Mouse (Mus musculus): Measurements from ENCODE around the gene Cntnap1.

The Cntnap1 gene

DNA sequence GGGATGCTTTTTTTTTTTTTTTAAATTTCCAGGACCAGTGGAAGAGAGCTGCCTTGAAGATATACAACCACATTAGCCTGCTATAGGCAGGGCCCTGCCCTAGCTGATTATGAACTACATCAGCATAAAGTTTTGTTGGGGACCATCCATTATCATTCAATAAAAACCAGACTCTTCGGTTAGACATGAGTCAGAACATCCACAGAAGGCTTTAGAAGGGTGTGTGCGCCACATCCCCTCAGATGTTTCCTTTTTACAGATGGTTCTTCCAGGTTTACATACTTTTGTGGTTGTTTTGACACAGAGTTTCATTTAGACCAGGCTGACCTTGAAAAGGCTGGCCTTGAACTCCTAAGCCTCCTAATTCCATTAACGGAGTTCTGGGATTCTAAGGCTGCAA lies 54.0 kb downstream of the Cntnap1 start:
- DNase-seq = no peak

- DNase-seq = no peak
Observed at GRCm38 (mm10) chr11:101225331-101226064, 55.2 kb downstream of the Cntnap1 start.

DNA sequence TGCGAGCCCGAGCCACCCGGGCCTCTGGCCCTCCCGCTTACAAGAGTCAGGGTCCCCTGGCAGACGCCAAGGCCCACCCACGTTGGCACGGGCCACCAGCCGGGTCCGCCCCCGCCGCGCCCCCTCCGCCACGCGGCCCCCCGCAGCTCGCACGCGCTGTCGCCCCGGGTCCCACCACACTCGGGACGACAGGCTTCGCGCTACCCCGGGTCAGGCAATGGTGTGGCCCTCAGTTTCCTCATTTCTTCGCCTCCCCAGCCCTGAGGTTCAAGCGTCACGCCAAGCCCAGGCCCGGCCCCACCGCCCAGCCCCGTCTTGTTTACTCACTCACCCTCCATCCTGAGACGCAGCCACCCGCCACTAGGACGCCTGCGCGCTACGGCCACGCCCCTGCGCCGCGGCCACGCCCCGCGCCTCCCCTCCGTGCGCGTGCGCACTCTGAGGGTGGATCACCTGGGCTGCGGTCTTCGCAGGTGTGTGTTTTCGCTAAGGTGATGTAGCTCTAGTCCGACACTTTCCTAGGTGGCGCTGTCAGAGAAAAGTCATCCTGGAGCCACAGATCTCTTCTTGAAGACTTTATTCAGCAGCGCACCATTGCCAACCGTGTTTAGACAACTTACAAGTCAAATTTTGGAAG lies 55.9 kb downstream of the Cntnap1 start, which contains the start of gene Ezh1:
Ezh1 (minus strand) TSS at position 399 of the 637 bp plus-strand sequence.
- peak; percentile 98 for DNase-seq

DNA sequence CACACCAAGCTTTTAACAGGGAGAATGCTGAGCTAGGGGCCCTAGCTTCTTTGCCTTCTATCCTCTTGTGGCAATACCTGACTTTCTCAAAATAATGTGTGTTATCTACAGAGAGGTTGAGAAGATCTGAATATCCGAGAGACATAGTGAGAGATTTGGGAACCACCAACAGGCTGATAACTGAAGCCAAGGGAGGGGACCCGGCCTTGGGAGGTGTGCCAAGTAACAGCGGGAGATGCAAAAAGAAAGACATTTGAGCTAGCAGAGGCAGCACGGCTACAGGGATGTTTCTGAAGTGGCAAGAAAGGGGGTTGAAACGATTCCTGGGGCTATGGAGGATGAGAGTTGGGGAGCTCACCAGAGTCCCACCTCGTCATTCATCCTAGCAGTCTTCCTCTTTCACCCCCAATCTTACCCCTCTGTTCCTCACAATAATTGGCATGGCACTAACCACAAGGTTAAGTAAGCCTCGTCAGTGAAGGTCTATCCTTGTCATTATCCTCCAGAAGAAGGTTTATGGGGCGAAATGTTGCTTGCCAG lies 59.1 kb downstream of the Cntnap1 start:
- DNase-seq = no peak

GRCm38 (mm10) chr11:101230061-101230511 lies 59.8 kb downstream of the Cntnap1 start:
- DNase-seq = no peak

- DNase-seq = peak; percentile 28
Observed at GRCm38 (mm10) chr11:101230526-101230925, 60.2 kb downstream of the Cntnap1 start.

DNA sequence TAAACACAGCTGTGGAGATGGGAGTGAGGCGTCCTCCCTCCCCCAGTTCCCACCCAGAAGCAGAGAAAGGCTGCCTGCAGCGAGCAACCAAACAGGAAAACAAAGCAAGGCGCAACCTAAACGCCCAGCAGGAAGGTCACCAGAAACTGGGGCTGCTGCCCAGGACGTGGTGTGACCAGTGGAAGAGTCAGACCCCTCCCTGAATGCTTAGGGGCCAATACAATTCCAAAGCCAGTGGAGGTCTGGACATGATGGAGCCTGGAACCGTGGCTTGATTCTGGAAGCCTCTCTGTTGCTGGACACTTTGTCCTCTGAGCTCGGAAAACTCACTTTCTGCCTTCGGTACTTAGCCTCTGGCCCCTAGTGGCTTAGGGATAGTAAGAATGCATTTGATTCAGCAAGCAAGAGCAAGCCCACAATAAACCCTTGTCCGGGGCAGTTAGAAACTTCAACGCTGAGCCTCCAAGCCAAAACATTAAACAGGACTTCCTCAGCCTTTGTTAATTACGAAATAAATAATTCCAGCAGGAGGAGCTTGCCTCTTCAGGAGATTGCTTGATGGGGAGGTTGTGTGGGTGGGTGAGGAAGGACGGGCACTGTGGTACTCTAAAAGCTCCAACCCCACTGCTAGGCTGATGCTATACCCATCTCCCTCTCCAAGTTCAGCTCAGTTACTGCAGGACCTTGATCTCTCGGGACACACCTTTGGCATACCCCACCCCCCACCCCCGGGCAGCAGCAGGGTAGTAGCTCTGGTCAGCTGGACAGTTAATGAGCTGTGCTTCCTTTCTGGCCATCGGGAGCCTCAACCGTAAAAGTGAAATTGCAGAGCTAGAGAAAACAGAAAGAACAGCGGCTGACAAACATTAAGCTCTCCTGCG lies 60.9 kb downstream of the Cntnap1 start:
- DNase-seq = peak; percentile 73

GRCm38 (mm10) chr11:101232010-101232839 lies 61.9 kb downstream of the Cntnap1 start:
- DNase-seq = peak; percentile 63

DNA sequence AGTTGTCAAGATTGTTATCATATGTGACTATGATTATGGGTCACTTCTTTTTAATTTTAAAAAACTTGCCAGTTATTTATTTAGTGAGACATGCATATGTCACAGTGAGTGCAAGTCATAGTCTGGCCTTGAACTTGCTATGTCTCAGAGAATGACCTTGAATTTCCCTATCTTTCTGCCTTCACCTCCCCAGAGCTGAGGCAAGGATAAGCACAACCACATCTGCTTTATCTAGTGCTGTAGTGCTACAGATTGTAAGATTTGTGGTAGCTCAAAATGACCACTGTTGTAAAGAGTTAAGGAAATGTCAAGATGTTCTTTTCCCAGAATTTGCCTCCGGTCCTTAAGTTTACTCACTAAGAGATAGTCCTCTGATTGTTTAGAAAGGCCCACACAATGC lies 62.9 kb downstream of the Cntnap1 start:
- no peak for DNase-seq

DNA sequence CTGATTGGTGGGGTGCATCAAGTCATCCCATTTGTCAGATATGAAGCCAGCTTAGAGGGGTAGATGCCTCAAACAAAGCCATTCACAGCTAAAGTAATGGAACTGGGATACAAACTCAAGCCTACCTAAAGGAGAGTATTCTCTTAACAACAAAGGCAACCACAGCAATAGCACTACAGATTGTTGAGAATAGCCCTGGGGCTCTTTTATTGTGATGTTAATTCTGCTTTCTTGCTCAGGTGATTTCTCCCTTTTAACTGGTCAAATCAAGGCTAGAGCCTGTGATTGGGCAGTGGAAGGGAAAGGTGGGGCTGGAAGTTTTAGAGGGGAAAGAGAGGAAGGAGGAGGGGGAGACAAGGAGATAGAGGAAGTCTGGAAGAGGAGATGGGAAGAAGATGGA lies 63.8 kb downstream of the Cntnap1 start:
- no peak for DNase-seq

GRCm38 (mm10) chr11:101235429-101235828 lies 65.1 kb downstream of the Cntnap1 start:
- no peak for DNase-seq

DNA sequence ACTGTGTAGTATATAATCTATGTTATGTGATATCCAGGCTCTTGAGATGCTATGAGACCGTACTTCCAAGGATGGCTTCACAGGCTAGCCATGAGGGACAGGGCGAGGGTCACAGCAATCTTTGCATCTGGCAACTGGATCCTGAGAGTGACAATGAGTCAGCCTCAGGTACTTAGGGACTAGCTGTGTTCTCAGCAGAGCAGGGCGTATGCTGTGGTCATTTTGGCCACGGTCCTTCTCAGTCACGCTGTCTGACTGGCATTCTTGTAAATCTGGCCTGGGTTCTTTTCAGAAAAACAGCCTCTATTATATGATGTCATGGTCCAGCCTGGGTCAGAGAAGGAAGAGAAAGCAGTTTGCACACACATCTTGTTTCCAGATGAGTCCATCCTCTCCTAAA lies 66.5 kb downstream of the Cntnap1 start:
- no peak for DNase-seq

- no peak for DNase-seq
Observed at GRCm38 (mm10) chr11:101238071-101238647, 67.8 kb downstream of the Cntnap1 start.

Data from kidney, adult 18-20 months (tissue).